Mouse (Mus musculus) thymus, adult 2 months (tissue): ENCODE results near the gene Zfp64.

Experiments
- CTCF ChIP-seq: fragments of 200-500 bp; IDR thresholded peaks from 2 replicates; pipeline ENCODE4 v1.5.1; 2012; ENCODE audit warnings: mild to moderate bottlenecking, control low read depth, low read length, moderate library complexity, borderline replicate concordance; ENCODE audit not compliant: control insufficient read depth, poor library complexity, insufficient read depth; ENCODE audit errors: extremely low read depth
- POLR2A ChIP-seq: fragments of 200-500 bp; IDR thresholded peaks from 2 replicates; pipeline ENCODE4 v1.6.1; 2012; ENCODE audit warnings: mild to moderate bottlenecking, low read length, control low read depth, moderate library complexity; ENCODE audit not compliant: control insufficient read depth, poor library complexity, insufficient read depth; ENCODE audit errors: extremely low read depth

DNA sequence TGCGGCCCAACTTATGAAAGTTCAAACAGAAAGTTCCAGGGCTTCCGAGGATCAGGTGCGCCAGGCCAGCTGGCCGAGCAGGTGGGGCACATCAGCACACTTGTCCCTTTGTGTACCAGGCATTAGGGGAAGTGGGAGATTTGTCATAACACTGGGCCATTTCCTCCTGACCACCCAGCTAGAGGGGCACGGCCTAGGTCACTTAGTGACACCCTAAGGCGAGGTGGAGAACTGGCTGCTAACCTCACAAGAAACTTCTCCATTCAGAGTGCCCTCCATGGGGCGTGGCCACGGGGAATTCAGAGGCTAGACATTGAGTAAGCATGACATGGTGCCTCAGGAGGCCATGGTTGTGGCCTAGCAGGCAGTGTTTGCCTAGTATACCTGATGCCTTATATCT is 70.7 kb downstream of the Zfp64 start:
- TF ChIP-seq POLR2A = no peak
- TF ChIP-seq CTCF = no peak
